Mouse (Mus musculus) gastrocnemius, postnatal 4 days (tissue): Measurements from ENCODE around the gene Naaladl1. TPM values are rescaled to one million over a fixed set of nuclear protein-coding genes. Genes with fewer than 3 reads are reported as not detected.
"Not testable (repeated sequence)": the region's sequence is repeated elsewhere in the genome, so short reads cannot be mapped to it uniquely, and the experiment has no call there.

Experiments
- DNase-seq, 2 experiments: peaks; one replicate each; pipeline ENCODE4 v3.0.0; 2021 to 2022; ENCODE audit warnings: low spot score in 2 of 2, mixed read lengths in 2 of 2
- total RNA-seq, 2 experiments: library from RNA; stranded (reverse); gene quantifications; 2 replicates each; pipeline ENCODE4 v1.2.3; 2021

Naaladl1 gene
- total RNA-seq, 2 experiments from 2014 or later, result 0.27 to 0.44 TPM

GRCm38 (mm10) chr19:6127760-6128341 is 22.3 kb downstream of the Naaladl1 start, which contains the start of gene Snx15:
Gene Snx15, minus strand, starts transcription at chr19:6128304.
- DNase-seq, result peak; percentile 74 to 92

GRCm38 (mm10) chr19:6130414-6131128 is 25.0 kb downstream of the Naaladl1 start:
- DNase-seq, result not testable (repeated sequence)

- no peak for DNase-seq
Observed at GRCm38 (mm10) chr19:6132171-6132827, 26.7 kb downstream of the Naaladl1 start.

- DNase-seq, result not testable (repeated sequence)
Observed at GRCm38 (mm10) chr19:6133197-6133596, 27.6 kb downstream of the Naaladl1 start.

- DNase-seq, result no peak
Observed at GRCm38 (mm10) chr19:6136397-6136796, 30.8 kb downstream of the Naaladl1 start.

GRCm38 (mm10) chr19:6139701-6140100 is 34.1 kb downstream of the Naaladl1 start:
- no peak for DNase-seq

GRCm38 (mm10) chr19:6140374-6140677 is 34.7 kb downstream of the Naaladl1 start:
- no peak for DNase-seq

- peak; percentile 78 to 92 for DNase-seq
Observed at GRCm38 (mm10) chr19:6140678-6141393, 35.3 kb downstream of the Naaladl1 start, which contains the start of gene Batf2. Gene Batf2, plus strand, starts transcription at chr19:6140983.

- DNase-seq, result peak in 1 of 2 experiments; percentile 80
Observed at GRCm38 (mm10) chr19:6141394-6141749, 35.8 kb downstream of the Naaladl1 start, which contains the start of gene Arl2. Gene Arl2, minus strand, starts transcription at chr19:6141548.

GRCm38 (mm10) chr19:6144842-6145241 is 39.3 kb downstream of the Naaladl1 start:
- DNase-seq, result no peak

- no peak for DNase-seq
Observed at GRCm38 (mm10) chr19:6155174-6155573, 49.6 kb downstream of the Naaladl1 start.

- no peak for DNase-seq
Observed at GRCm38 (mm10) chr19:6156372-6156771, 50.8 kb downstream of the Naaladl1 start.

GRCm38 (mm10) chr19:6157220-6157619 is 51.6 kb downstream of the Naaladl1 start:
- no peak for DNase-seq

- no peak for DNase-seq
Observed at GRCm38 (mm10) chr19:6163872-6164547, 58.4 kb downstream of the Naaladl1 start.

Other genes starting within 250 kb of the Naaladl1 start
- gene Frmd8, start 230.5 kb upstream of the Naaladl1 start, total RNA-seq, result 10 to 100 TPM; 16.2 to 16.7 TPM
- gene Slc25a45, start 228.0 kb upstream of the Naaladl1 start, total RNA-seq, result 1 to 10 TPM; 3.7 to 3.8 TPM
- 1 to 10 TPM; 1.5 to 2.6 TPM for gene Tigd3, start 211.6 kb upstream of the Naaladl1 start, total RNA-seq
- gene Dpf2, start 192.8 kb upstream of the Naaladl1 start, total RNA-seq, result 100 to 1,000 TPM in 1 of 2 experiments, 10 to 100 TPM in 1; 97.8 to 121 TPM
- 10 to 100 TPM; 23.1 to 27.4 TPM for gene Cdc42ep2, start 181.0 kb upstream of the Naaladl1 start, total RNA-seq
- 10 to 100 TPM; 24.6 to 28.6 TPM for gene Pola2, start 141.6 kb upstream of the Naaladl1 start, total RNA-seq
- not detected for gene Slc22a20, start 119.6 kb upstream of the Naaladl1 start, total RNA-seq
- gene Capn1, start 89.9 kb upstream of the Naaladl1 start, total RNA-seq, result 10 to 100 TPM; 70.9 to 79.6 TPM
- 10 to 100 TPM; 28.9 to 30.7 TPM for gene Syvn1, start 59.2 kb upstream of the Naaladl1 start, total RNA-seq
- gene Mrpl49, start 48.0 kb upstream of the Naaladl1 start, total RNA-seq, result 10 to 100 TPM; 45.0 to 46.2 TPM
- 1,000 to 10,000 TPM in 1 of 2 experiments, 100 to 1,000 TPM in 1; 949 to 1,029 TPM for gene Fau, start 47.9 kb upstream of the Naaladl1 start, total RNA-seq
- gene Znhit2, start 44.6 kb upstream of the Naaladl1 start, total RNA-seq, result 10 to 100 TPM; 13.2 to 13.4 TPM
- 10 to 100 TPM in 1 of 2 experiments, 1 to 10 TPM in 1; 9.9 to 14.7 TPM for gene Tm7sf2, start 37.4 kb upstream of the Naaladl1 start, total RNA-seq
- 10 to 100 TPM; 35.4 to 37.7 TPM for gene Vps51, start 28.6 kb upstream of the Naaladl1 start, total RNA-seq
- gene Tmem262, start 25.7 kb upstream of the Naaladl1 start, total RNA-seq, result not detected
- gene Gm28374, start 23.5 kb upstream of the Naaladl1 start, total RNA-seq, result under 1 TPM in 1 of 2 experiments, not detected in 1; 0.52 TPM
- gene Zfpl1, start 20.8 kb upstream of the Naaladl1 start, total RNA-seq, result 10 to 100 TPM; 28.5 to 34.6 TPM
- 1 to 10 TPM; 7.7 to 8.1 TPM for gene Cdca5, start 20.8 kb upstream of the Naaladl1 start, total RNA-seq
- gene AC131692.1, start 11.4 kb upstream of the Naaladl1 start, total RNA-seq, result under 1 TPM in 1 of 2 experiments, not detected in 1; 0.54 TPM
- 10 to 100 TPM; 14.8 to 16.2 TPM for gene Sac3d1, start 12.9 kb downstream of the Naaladl1 start, total RNA-seq
- gene Snx15, start 22.5 kb downstream of the Naaladl1 start, total RNA-seq, result 10 to 100 TPM; 16.2 to 17.1 TPM
- under 1 TPM; 0.26 to 0.42 TPM for gene Batf2, start 35.2 kb downstream of the Naaladl1 start, total RNA-seq
- 10 to 100 TPM; 60.2 to 61.7 TPM for gene Arl2, start 35.8 kb downstream of the Naaladl1 start, total RNA-seq
- gene Majin, start 78.6 kb downstream of the Naaladl1 start, total RNA-seq, result not detected
- gene Gpha2, start 120.6 kb downstream of the Naaladl1 start, total RNA-seq, result not detected
- 10 to 100 TPM; 26.2 to 26.4 TPM for gene Ppp2r5b, start 130.1 kb downstream of the Naaladl1 start, total RNA-seq
- gene Atg2a, start 135.9 kb downstream of the Naaladl1 start, total RNA-seq, result 10 to 100 TPM; 15.5 to 16.7 TPM
- 10 to 100 TPM; 91.3 to 93.9 TPM for gene Ehd1, start 170.9 kb downstream of the Naaladl1 start, total RNA-seq
- 1 to 10 TPM; 6.9 to 7.7 TPM for gene Cdc42bpg, start 200.7 kb downstream of the Naaladl1 start, total RNA-seq
- 10 to 100 TPM; 23.6 to 24.5 TPM for gene Men1, start 229.2 kb downstream of the Naaladl1 start, total RNA-seq
- 10 to 100 TPM; 18.4 to 21.4 TPM for gene Map4k2, start 235.4 kb downstream of the Naaladl1 start, total RNA-seq